Mouse (Mus musculus) mammary gland, adult 2 months (tissue): ENCODE results near the gene Tmem126a. TPM values are rescaled to one million over a fixed set of nuclear protein-coding genes. Genes with fewer than 3 reads are reported as not detected.

Experiments
- polyA plus RNA-seq: library from polyadenylated mRNA; depleted of rRNA; stranded (reverse); fragments of >200 nt; gene quantifications from 2 replicates; pipeline ENCODE4 v1.2.3, GENCODE M21; 2012; ENCODE audit warnings: low replicate concordance; rRNA removed

Gene Tmem126a
- 12.7 and 61.3 TPM in 2 replicates for polyA plus RNA-seq

GRCm38 (mm10) chr7:90456845-90457468 lies at the start of gene Tmem126a:
Tmem126a (minus strand) TSS chr7:90457229.

GRCm38 (mm10) chr7:90476313-90477245 lies 19.6 kb upstream of the Tmem126a start, which contains the start of gene Dlg2:
Dlg2 (plus strand) TSS chr7:90476672.

GRCm38 (mm10) chr7:90475793-90476312 lies 18.8 kb upstream of the Tmem126a start, which contains the start of gene Tmem126b:
Tmem126b (minus strand) TSS chr7:90476001.

GRCm38 (mm10) chr7:90442518-90443080 lies 14.4 kb downstream of the Tmem126a start, which contains the start of gene Crebzf:
Crebzf (plus strand) TSS chr7:90442729.

GRCm38 (mm10) chr7:90426020-90427001 lies 30.7 kb downstream of the Tmem126a start, which contains the start of gene Ccdc89:
Ccdc89 (plus strand) TSS chr7:90426577.

Other genes with a start within 250 kb of the Tmem126a start
- gene Ccdc83, start 191.5 kb downstream of the Tmem126a start, polyA plus RNA-seq, result not detected in 2 replicates
- gene Sytl2, start 155.0 kb downstream of the Tmem126a start, polyA plus RNA-seq, result 2.8 and 4.6 TPM in 2 replicates
- 0.13 and 0.17 TPM in 2 replicates for gene Ccdc89, start 30.7 kb downstream of the Tmem126a start, polyA plus RNA-seq
- 23.9 and 77.8 TPM in 2 replicates for gene Crebzf, start 14.5 kb downstream of the Tmem126a start, polyA plus RNA-seq
- gene Tmem126b, start 18.8 kb upstream of the Tmem126a start, polyA plus RNA-seq, result 5.5 and 10.9 TPM in 2 replicates
- 1.4 and 2.1 TPM in 2 replicates for gene Dlg2, start 19.4 kb upstream of the Tmem126a start, polyA plus RNA-seq